Mouse (Mus musculus) limb, embryonic 10.5 days (tissue): Measurements from ENCODE around the gene Atp1a4. TPM values are rescaled to one million over a fixed set of nuclear protein-coding genes. Genes with fewer than 3 reads are reported as not detected.

ENCODE experiments used
- DNase-seq: peaks from one replicate; pipeline ENCODE4 v3.0.0-alpha.2; 2017; ENCODE audit warnings: low spot score
- H3K27ac ChIP-seq: fragments of 300-500 bp; sonication (generic); 2 replicates; pipeline ENCODE4 v1.5.1; 2016; ENCODE audit warnings: mild to moderate bottlenecking
- H3K27me3 ChIP-seq: fragments of 300-500 bp; sonication (generic); 2 replicates; pipeline ENCODE4 v1.6.1; 2016; ENCODE audit warnings: low read depth, mild to moderate bottlenecking; ENCODE audit not compliant: poor library complexity, severe bottlenecking
- H3K36me3 ChIP-seq: fragments of 300-500 bp; sonication (generic); 2 replicates; pipeline ENCODE4 v1.6.1; 2016; ENCODE audit warnings: mild to moderate bottlenecking, moderate library complexity
- H3K4me1 ChIP-seq: fragments of 300-500 bp; sonication (generic); 2 replicates; pipeline ENCODE4 v1.6.1; 2016
- H3K4me3 ChIP-seq: fragments of 300-500 bp; sonication (generic); 2 replicates; pipeline ENCODE4 v1.5.1; 2016; ENCODE audit warnings: mild to moderate bottlenecking, moderate library complexity
- H3K9me3 ChIP-seq: fragments of 300-500 bp; sonication (generic); replicated peaks from 2 replicates; pipeline ENCODE4 v1.6.1; 2016; ENCODE audit warnings: mild to moderate bottlenecking
- WGBS: fragments of 180-500 bp; shearing (Covaris S2); methylation state at CpG from one replicate; pipeline ENCODE4 v1.1.7; 2016; 5-methylcytosine and 5-hydroxymethylcytosine counted together
- polyA plus RNA-seq: library from polyadenylated mRNA; unstranded; fragments of >200 nt; fragmentation: Nextera tagmentation; extraction: Ambion mirVana; gene quantifications from 2 replicates; pipeline ENCODE4 v1.2.1, GENCODE M21; 2016

The Atp1a4 gene
- polyA plus RNA-seq, 1 experiment from 2014 or later, result not detected

GRCm38 (mm10) chr1:172197851-172198250 lies 60.4 kb downstream of the Atp1a4 start:
- H3K36me3 ChIP-seq, result peaks cover 93% of the 10 kb centered on the region
- no peak for DNase-seq
- WGBS, result 90% methylated on average over 5 of the region's 5 CpGs
- H3K27me3 ChIP-seq, result no peaks in the 10 kb centered on the region
- H3K27ac ChIP-seq, result no peak overlapping the region
- H3K4me3 ChIP-seq, result no peak overlapping the region
- peaks cover 25% of the 10 kb centered on the region for H3K4me1 ChIP-seq
- H3K9me3 ChIP-seq, result no peaks in the 10 kb centered on the region

- WGBS, result 93% methylated on average over 3 of the region's 3 CpGs
- peaks cover 94% of the 10 kb centered on the region for H3K36me3 ChIP-seq
- H3K4me3 ChIP-seq, result no peak overlapping the region
- no peaks in the 10 kb centered on the region for H3K9me3 ChIP-seq
- peaks cover 17% of the 10 kb centered on the region for H3K4me1 ChIP-seq
- DNase-seq, result no peak
- no peaks in the 10 kb centered on the region for H3K27me3 ChIP-seq
- no peak overlapping the region for H3K27ac ChIP-seq
Measured at GRCm38 (mm10) chr1:172197146-172197545, 61.1 kb downstream of the Atp1a4 start.

GRCm38 (mm10) chr1:172194435-172194834 lies 63.8 kb downstream of the Atp1a4 start:
- Histone ChIP-seq H3K9me3 (no peaks in the 10 kb centered on the region), H3K4me1 (no peaks in the 10 kb centered on the region), H3K36me3 (peaks cover 94% of the 10 kb centered on the region), H3K4me3 (no peak overlapping the region), H3K27me3 (no peaks in the 10 kb centered on the region), H3K27ac (no peak overlapping the region)
- no peak for DNase-seq
- 85% methylated on average over 8 of the region's 8 CpGs for WGBS

- no peaks in the 10 kb centered on the region for H3K9me3 ChIP-seq
- no peak overlapping the region for H3K4me3 ChIP-seq
- H3K27ac ChIP-seq, result no peak overlapping the region
- 91% methylated on average over 3 of the region's 3 CpGs for WGBS
- no peaks in the 10 kb centered on the region for H3K27me3 ChIP-seq
- DNase-seq, result no peak
- peaks cover 96% of the 10 kb centered on the region for H3K36me3 ChIP-seq
- no peaks in the 10 kb centered on the region for H3K4me1 ChIP-seq
Measured at GRCm38 (mm10) chr1:172192217-172192616, 66.0 kb downstream of the Atp1a4 start.

- Histone ChIP-seq H3K36me3 (peaks cover 96% of the 10 kb centered on the region), H3K4me1 (no peaks in the 10 kb centered on the region), H3K4me3 (no peak overlapping the region), H3K9me3 (no peaks in the 10 kb centered on the region), H3K27me3 (no peaks in the 10 kb centered on the region), H3K27ac (no peak overlapping the region)
- no peak for DNase-seq
- 91% methylated on average over 2 of the region's 2 CpGs for WGBS
Measured at GRCm38 (mm10) chr1:172191578-172191977, 66.6 kb downstream of the Atp1a4 start.

- Histone ChIP-seq H3K4me1 (no peaks in the 10 kb centered on the region), H3K9me3 (no peaks in the 10 kb centered on the region), H3K4me3 (no peak overlapping the region), H3K27ac (no peak overlapping the region), H3K36me3 (peaks cover 93% of the 10 kb centered on the region), H3K27me3 (no peaks in the 10 kb centered on the region)
- no peak for DNase-seq
- 81% methylated on average over 4 of the region's 4 CpGs for WGBS
Measured at GRCm38 (mm10) chr1:172188891-172189290, 69.3 kb downstream of the Atp1a4 start.

GRCm38 (mm10) chr1:172186401-172187289 lies 71.6 kb downstream of the Atp1a4 start:
- no peak for DNase-seq
- no peaks in the 10 kb centered on the region for H3K4me1 ChIP-seq
- no peak overlapping the region for H3K27ac ChIP-seq
- H3K36me3 ChIP-seq, result peaks cover 97% of the 10 kb centered on the region
- 95% methylated on average over 10 of the region's 10 CpGs for WGBS
- H3K9me3 ChIP-seq, result no peaks in the 10 kb centered on the region
- H3K27me3 ChIP-seq, result no peaks in the 10 kb centered on the region
- H3K4me3 ChIP-seq, result no peak overlapping the region

- H3K36me3 ChIP-seq, result peaks cover 97% of the 10 kb centered on the region
Measured at GRCm38 (mm10) chr1:172183915-172184314, 74.3 kb downstream of the Atp1a4 start.

GRCm38 (mm10) chr1:172183056-172183455 lies 75.2 kb downstream of the Atp1a4 start:
- peaks cover 97% of the 10 kb centered on the region for H3K36me3 ChIP-seq
- H3K27ac ChIP-seq, result no peak overlapping the region
- no peaks in the 10 kb centered on the region for H3K27me3 ChIP-seq
- 95% methylated on average over 6 of the region's 6 CpGs for WGBS
- H3K4me3 ChIP-seq, result no peak overlapping the region
- H3K9me3 ChIP-seq, result no peaks in the 10 kb centered on the region
- no peak for DNase-seq
- H3K4me1 ChIP-seq, result no peaks in the 10 kb centered on the region

More at GRCm38 (mm10) chr1:172183915-172184314, 74.3 kb downstream of the Atp1a4 start:
- Histone ChIP-seq H3K9me3 (no peaks in the 10 kb centered on the region), H3K4me1 (no peaks in the 10 kb centered on the region), H3K4me3 (no peak overlapping the region), H3K27me3 (no peaks in the 10 kb centered on the region), H3K27ac (no peak overlapping the region)
- DNase-seq, result no peak

- Histone ChIP-seq H3K27me3 (no peaks in the 10 kb centered on the region), H3K36me3 (peaks cover 94% of the 10 kb centered on the region), H3K4me3 (no peak overlapping the region), H3K27ac (no peak overlapping the region), H3K4me1 (no peaks in the 10 kb centered on the region), H3K9me3 (no peaks in the 10 kb centered on the region)
- DNase-seq, result no peak
- 93% methylated on average over 3 of the region's 3 CpGs for WGBS
Measured at GRCm38 (mm10) chr1:172181777-172182176, 76.4 kb downstream of the Atp1a4 start.

- Histone ChIP-seq H3K9me3 (no peaks in the 10 kb centered on the region), H3K4me1 (no peaks in the 10 kb centered on the region), H3K36me3 (peaks cover 94% of the 10 kb centered on the region), H3K27me3 (no peaks in the 10 kb centered on the region), H3K27ac (no peak overlapping the region), H3K4me3 (no peak overlapping the region)
- DNase-seq, result no peak
- WGBS, result 78% methylated on average over 4 of the region's 4 CpGs
Measured at GRCm38 (mm10) chr1:172180881-172181280, 77.3 kb downstream of the Atp1a4 start.

- Histone ChIP-seq H3K4me3 (no peak overlapping the region), H3K36me3 (peaks cover 96% of the 10 kb centered on the region), H3K4me1 (no peaks in the 10 kb centered on the region), H3K9me3 (no peaks in the 10 kb centered on the region), H3K27ac (no peak overlapping the region), H3K27me3 (no peaks in the 10 kb centered on the region)
- no peak for DNase-seq
- 88% methylated on average over 7 of the region's 7 CpGs for WGBS
Measured at GRCm38 (mm10) chr1:172179102-172179501, 79.1 kb downstream of the Atp1a4 start.

- Histone ChIP-seq H3K4me3 (no peak overlapping the region), H3K4me1 (no peaks in the 10 kb centered on the region), H3K27ac (no peak overlapping the region), H3K9me3 (no peaks in the 10 kb centered on the region), H3K36me3 (peaks cover 98% of the 10 kb centered on the region), H3K27me3 (no peaks in the 10 kb centered on the region)
- 92% methylated on average over 7 of the region's 7 CpGs for WGBS
- DNase-seq, result no peak
Measured at GRCm38 (mm10) chr1:172177791-172178190, 80.4 kb downstream of the Atp1a4 start.
